Mouse (Mus musculus): ENCODE data around the gene Chmp2b. TPM values are rescaled to one million over a fixed set of nuclear protein-coding genes. Genes with fewer than 3 reads are reported as not detected.

Gene Chmp2b
- polyA plus RNA-seq, 1 experiment from 2014 or later: 48.4 TPM

DNA sequence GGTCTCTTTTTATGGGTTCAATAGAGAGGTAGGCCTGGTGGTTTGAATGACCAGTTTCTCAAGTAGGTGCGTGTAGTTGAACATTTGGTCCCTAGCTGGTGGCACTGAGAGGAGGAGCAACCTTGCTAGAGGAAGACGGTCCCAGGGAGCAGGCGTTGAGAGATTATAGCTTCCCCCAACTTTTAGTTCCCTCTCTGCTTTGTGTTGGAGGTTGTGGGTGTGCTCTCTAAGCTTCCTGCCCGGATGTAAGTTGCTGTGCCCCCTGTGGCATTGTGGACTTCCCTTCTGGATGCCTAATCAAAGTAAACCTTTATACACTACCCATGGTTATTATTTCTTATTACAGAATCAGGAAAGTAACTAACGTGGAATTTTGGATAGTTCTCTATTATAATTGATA, 66.5 kb downstream of the Chmp2b start:
- no peak overlapping the region for H3K27ac ChIP-seq (ENCODE audit: low read depth, low read length)
- WGBS: 85% methylated on average over 5 of the region's 5 CpGs
- H3K9me3 ChIP-seq (ENCODE audit: control insufficient read depth, low read length): no peaks in the 10 kb centered on the region
- ATAC-seq (replicated peaks; ENCODE audit: low FRiP score) (no peak), DNase-seq (ENCODE audit: low spot score) (no peak)
- H3K36me3 ChIP-seq (ENCODE audit: control insufficient read depth, insufficient read depth, low read length): no peaks in the 10 kb centered on the region
- no peak overlapping the region for H3K4me2 ChIP-seq (ENCODE audit: low read depth, low read length, severe bottlenecking)
- no peaks in the 10 kb centered on the region for H3K4me1 ChIP-seq (replicated peaks; ENCODE audit: control insufficient read depth, insufficient read depth, low read length)
- H3K9ac ChIP-seq (ENCODE audit: low read length): no peak overlapping the region
- H3K27me3 ChIP-seq (ENCODE audit: control insufficient read depth, insufficient read depth, low read length): no peaks in the 10 kb centered on the region
- H3K4me3 ChIP-seq (ENCODE audit: low read depth, low read length): no peak overlapping the region

Other genes starting within 250 kb of the Chmp2b start
- not detected in 2 replicates for gene Pou1f1, start 42.2 kb downstream of the Chmp2b start, polyA plus RNA-seq (2014; fragmentation: Nextera tagmentation; extraction: Ambion mirVana)